Mouse (Mus musculus) liver, adult 2 months (tissue): ENCODE data around the gene Aknad1. TPM values are rescaled to one million over a fixed set of nuclear protein-coding genes. Genes with fewer than 3 reads are reported as not detected.

Source experiments
- DNase-seq: peaks from one replicate; pipeline ENCODE4 v3.0.0-alpha.2; 2011; ENCODE audit warnings: low read depth, low spot score; ENCODE audit errors: extremely low read depth
- H3K27ac ChIP-seq: fragments of 200-500 bp; replicated peaks from 2 replicates; pipeline ENCODE4 v1.5.1; 2012; ENCODE audit warnings: low read depth, mild to moderate bottlenecking, control low read depth, inconsistent platforms, low read length; ENCODE audit not compliant: insufficient read depth
- H3K27me3 ChIP-seq: fragments of 200-500 bp; 2 replicates; pipeline ENCODE4 v1.6.1; 2012; ENCODE audit warnings: mild to moderate bottlenecking, moderate library complexity, low read length, inconsistent platforms; ENCODE audit not compliant: control insufficient read depth, insufficient read depth
- H3K36me3 ChIP-seq: fragments of 200-500 bp; 2 replicates; pipeline ENCODE4 v1.6.1; 2012; ENCODE audit warnings: low read length, inconsistent platforms; ENCODE audit not compliant: control insufficient read depth, insufficient read depth
- H3K4me1 ChIP-seq: fragments of 200-500 bp; 2 replicates; pipeline ENCODE4 v1.6.1; 2011; ENCODE audit warnings: low read length; ENCODE audit not compliant: control insufficient read depth, insufficient read depth
- H3K4me3 ChIP-seq: fragments of 200-500 bp; 2 replicates; pipeline ENCODE4 v1.5.1; 2011; ENCODE audit warnings: low read depth, mild to moderate bottlenecking, control low read depth, low read length, moderate library complexity; ENCODE audit not compliant: insufficient read depth
- H3K79me2 ChIP-seq: fragments of 200-500 bp; 2 replicates; pipeline ENCODE4 v1.6.1; 2012; ENCODE audit warnings: inconsistent platforms, mild to moderate bottlenecking, low read length, moderate library complexity; ENCODE audit not compliant: control insufficient read depth, insufficient read depth
- H3K9ac ChIP-seq: fragments of 200-500 bp; 2 replicates; pipeline ENCODE4 v1.6.1; 2012; ENCODE audit warnings: low read depth, mild to moderate bottlenecking, control low read depth, inconsistent platforms, low read length
- CTCF ChIP-seq: fragments of 200-500 bp; IDR thresholded peaks from 2 replicates; pipeline ENCODE4 v1.5.1; 2011; ENCODE audit warnings: low read depth, low read length, control low read depth
- POLR2A ChIP-seq: fragments of 200-500 bp; IDR thresholded peaks from 2 replicates; pipeline ENCODE4 v1.6.1; 2011; ENCODE audit warnings: low read length, control low read depth; ENCODE audit not compliant: insufficient read depth; ENCODE audit errors: extremely low read depth
- WGBS: fragments of 180-500 bp; shearing (Covaris S2); methylation state at CpG from one replicate; pipeline ENCODE4 v1.1.7; 2018; 5-methylcytosine and 5-hydroxymethylcytosine counted together
- polyA plus RNA-seq: library from polyadenylated mRNA; depleted of rRNA; stranded (reverse); fragments of >200 nt; gene quantifications from 2 replicates; pipeline ENCODE4 v1.2.3, GENCODE M21; 2012
- total RNA-seq: library from RNA; depleted of rRNA; stranded (reverse); fragments of >200 nt; gene quantifications from 2 replicates; pipeline ENCODE4 v1.2.3, GENCODE M21; 2014

Gene Aknad1
- total and polyA plus RNA-seq, 2 experiments = not detected

DNA sequence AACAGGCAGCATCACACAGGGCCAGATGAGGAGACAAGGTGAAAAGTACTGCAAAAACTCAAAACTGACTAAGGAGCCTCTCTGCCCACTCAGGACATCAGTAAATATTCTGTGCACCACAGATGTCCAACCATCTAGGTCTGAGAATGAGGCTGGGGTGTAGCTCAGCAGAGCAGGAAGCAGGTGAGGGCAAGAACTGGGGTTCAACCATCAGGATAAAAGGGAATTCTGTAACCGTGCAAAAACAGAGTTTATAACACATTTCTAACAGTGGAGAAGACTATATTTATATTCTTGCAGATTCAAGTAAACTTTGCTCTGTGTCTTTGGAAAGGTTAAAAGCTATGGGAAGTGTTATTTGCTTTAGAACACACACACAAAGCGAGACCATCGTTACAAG lies 19.7 kb upstream of the Aknad1 start:
- Histone ChIP-seq H3K27me3 (no peaks in the 10 kb centered on the region), H3K4me3 (no peak overlapping the region), H3K27ac (no peak overlapping the region), H3K4me1 (peaks cover 7% of the 10 kb centered on the region), H3K79me2 (peaks cover 6% of the 10 kb centered on the region; the same call in 1 of the 2 replicates), H3K9ac (no peak overlapping the region), H3K36me3 (no peaks in the 10 kb centered on the region)
- TF ChIP-seq POLR2A (no peak), CTCF (no peak)
- WGBS = 54% methylated on average over 3 of the region's 3 CpGs
- no peak for DNase-seq

DNA sequence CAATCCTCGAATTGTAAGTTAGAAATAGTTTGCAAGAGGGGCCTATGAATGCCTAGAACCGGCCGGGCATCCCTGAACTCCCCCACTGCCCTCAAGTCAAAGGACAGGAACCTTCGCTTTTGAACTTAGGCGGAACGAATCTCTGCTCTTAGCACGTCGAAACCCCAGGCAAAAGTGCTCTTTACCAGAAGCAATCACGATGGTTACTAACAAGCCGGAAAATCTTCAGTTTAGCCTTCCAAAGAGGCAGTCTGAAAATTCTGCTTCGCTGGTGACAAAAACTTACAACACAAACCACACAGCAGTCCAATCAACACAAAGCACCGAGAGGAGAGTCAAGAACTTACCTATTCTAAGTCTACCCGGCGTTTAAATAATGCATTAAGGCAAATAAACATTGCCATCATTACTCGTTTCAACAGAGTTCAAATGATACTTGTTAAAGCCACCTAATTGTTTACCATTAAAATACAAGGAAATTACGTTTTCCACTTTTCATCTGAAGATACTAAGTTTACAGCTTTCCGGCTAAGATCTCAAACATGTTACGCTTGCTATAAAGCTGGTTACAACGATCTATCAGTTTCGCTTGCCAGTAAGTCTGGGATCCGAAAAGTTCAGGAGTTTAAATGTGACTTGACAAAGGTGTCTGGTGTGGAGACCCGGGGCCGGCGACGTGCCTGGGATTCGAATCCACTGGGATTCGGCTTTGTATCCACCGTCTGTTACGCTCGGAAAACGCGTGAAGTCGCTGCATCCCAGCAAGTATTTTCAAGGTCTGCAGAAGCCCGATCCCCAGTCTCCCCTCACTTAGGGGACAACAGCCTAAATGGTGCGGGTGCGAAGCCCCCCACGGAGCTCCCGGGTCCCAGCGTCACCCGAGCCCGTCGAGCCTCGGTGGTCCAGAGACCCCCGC lies 18.1 kb upstream of the Aknad1 start:
- Histone ChIP-seq H3K4me1 (peaks cover 6% of the 10 kb centered on the region), H3K27ac (no peak overlapping the region), H3K79me2 (peaks cover 3% of the 10 kb centered on the region; the same call in 1 of the 2 replicates), H3K4me3 (peak overlapping the region; percentile 76), H3K36me3 (no peaks in the 10 kb centered on the region), H3K9ac (peak overlapping the region; percentile 54), H3K27me3 (no peaks in the 10 kb centered on the region)
- peak; percentile 53 for DNase-seq
- TF ChIP-seq CTCF (peak; percentile 42), POLR2A (no peak)
- 2% methylated on average over 44 of the region's 44 CpGs for WGBS

- Histone ChIP-seq H3K27me3 (no peaks in the 10 kb centered on the region), H3K79me2 (peaks cover 3% of the 10 kb centered on the region; the same call in 1 of the 2 replicates), H3K4me3 (peak within 1 kb of the TSS; percentile 76), H3K9ac (peak within 1 kb of the TSS; percentile 54), H3K4me1 (peaks cover 6% of the 10 kb centered on the region), H3K36me3 (no peaks in the 10 kb centered on the region), H3K27ac (peak within 1 kb of the TSS; percentile 12; the same call in 1 of the 2 replicates)
- 5% methylated on average over 53 of the region's 53 CpGs for WGBS
- TF ChIP-seq POLR2A (peak; percentile 59), CTCF (no peak)
- peak; percentile 73 for DNase-seq
Observed at GRCm38 (mm10) chr3:108722036-108722872, 17.2 kb upstream of the Aknad1 start, which contains the start of gene Gpsm2. Gene Gpsm2 (minus strand): TSS chr3:108722309.

DNA sequence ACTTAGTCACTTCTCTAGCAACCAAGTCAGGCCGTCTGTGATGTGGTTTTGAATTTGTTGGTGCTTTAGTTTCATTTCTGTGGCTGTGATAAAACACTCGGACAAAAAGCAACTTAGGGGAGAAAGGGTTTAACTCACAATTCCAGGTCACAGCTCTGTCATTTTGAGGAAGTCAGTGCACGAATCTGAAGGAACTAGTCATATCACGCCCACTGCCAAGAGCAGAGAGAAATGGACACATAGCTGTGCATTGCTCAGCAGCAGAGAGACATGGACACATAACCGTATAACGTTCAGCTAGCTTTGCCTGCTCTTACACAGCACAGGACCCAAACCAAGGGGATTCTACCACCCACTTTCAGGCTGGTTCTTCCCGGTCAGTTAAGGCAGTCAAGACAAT lies 13.0 kb upstream of the Aknad1 start:
- 88% methylated on average over 7 of the region's 7 CpGs for WGBS
- no peaks in the 10 kb centered on the region for H3K27me3 ChIP-seq
- DNase-seq = no peak
- H3K4me3 ChIP-seq = no peak overlapping the region
- no peaks in the 10 kb centered on the region for H3K36me3 ChIP-seq
- no peak overlapping the region for H3K9ac ChIP-seq
- no peaks in the 10 kb centered on the region for H3K79me2 ChIP-seq
- H3K27ac ChIP-seq = no peak overlapping the region
- no peak for TF ChIP-seq POLR2A
- TF ChIP-seq CTCF = no peak
- peaks cover 2% of the 10 kb centered on the region; the same call in 1 of the 2 replicates for H3K4me1 ChIP-seq

DNA sequence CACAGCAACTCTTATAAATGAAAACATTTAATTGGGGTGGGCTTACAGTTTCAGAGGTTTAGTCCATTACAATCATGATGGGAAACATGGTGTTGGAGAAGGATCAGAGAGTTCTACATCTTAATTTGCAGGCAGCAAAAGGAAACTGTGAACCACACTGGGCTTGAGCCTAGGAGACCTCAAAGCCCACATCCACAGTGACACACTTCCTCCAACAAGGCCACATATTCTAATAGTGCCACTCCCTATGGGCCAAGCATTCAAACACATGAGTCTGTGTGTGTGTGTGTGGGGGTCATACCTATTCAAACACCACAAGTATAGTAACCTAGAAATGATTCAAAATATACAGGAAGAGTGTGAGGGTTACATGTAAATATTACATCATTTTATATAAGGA lies 12.1 kb upstream of the Aknad1 start:
- DNase-seq = no peak
- H3K27ac ChIP-seq = no peak overlapping the region
- TF ChIP-seq POLR2A (no peak), CTCF (no peak)
- H3K4me1 ChIP-seq = peaks cover 2% of the 10 kb centered on the region; the same call in 1 of the 2 replicates
- no peaks in the 10 kb centered on the region for H3K79me2 ChIP-seq
- H3K27me3 ChIP-seq = no peaks in the 10 kb centered on the region
- no peak overlapping the region for H3K4me3 ChIP-seq
- H3K9ac ChIP-seq = no peak overlapping the region
- H3K36me3 ChIP-seq = no peaks in the 10 kb centered on the region
